Mouse (Mus musculus) myocyte (in vitro differentiated cells): ENCODE measurements around the gene Klrb1c. TPM values are rescaled to one million over a fixed set of nuclear protein-coding genes. Genes with fewer than 3 reads are reported as not detected.
"Not testable (repeated sequence)": the region's sequence is repeated elsewhere in the genome, so short reads cannot be mapped to it uniquely, and the experiment has no call there.

Experiments
- H3K27me3 ChIP-seq: one replicate; pipeline ENCODE4 v1.6.1; 2011; ENCODE audit not compliant: control insufficient read depth, insufficient read depth, insufficient read length
- H3K36me3 ChIP-seq: one replicate; pipeline ENCODE4 v1.6.1; 2011; ENCODE audit not compliant: control insufficient read depth, insufficient read depth
- H3K4me2 ChIP-seq: one replicate; pipeline ENCODE4 v1.6.1; 2011; ENCODE audit warnings: low read depth, control low read depth
- H3K4me3 ChIP-seq: one replicate; pipeline ENCODE4 v1.5.1; 2011; ENCODE audit warnings: mild to moderate bottlenecking, control low read depth, moderate library complexity
- H3K79me2 ChIP-seq: one replicate; pipeline ENCODE4 v1.6.1; 2011; ENCODE audit not compliant: control insufficient read depth, insufficient read depth
- H3ac ChIP-seq: one replicate; pipeline ENCODE4 v1.6.1; 2011; ENCODE audit not compliant: control insufficient read depth, insufficient read length
- CEBPB ChIP-seq: IDR thresholded peaks from 2 replicates; pipeline ENCODE4 v1.6.1; 2011; ENCODE audit warnings: mild to moderate bottlenecking, moderate library complexity; ENCODE audit not compliant: poor library complexity, insufficient read depth, severe bottlenecking
- E2F4 ChIP-seq: IDR thresholded peaks from one replicate; pipeline ENCODE4 v1.6.1; 2011; ENCODE audit warnings: mild to moderate bottlenecking, control low read depth, moderate library complexity; ENCODE audit not compliant: insufficient read depth
- MAX ChIP-seq: IDR thresholded peaks from one replicate; pipeline ENCODE4 v1.6.1; 2011; ENCODE audit warnings: low read depth, mild to moderate bottlenecking, control low read depth
- MYOD1 ChIP-seq, 3 experiments: IDR thresholded peaks; one replicate each; pipeline ENCODE4 v1.6.1; 2011; ENCODE audit warnings: control low read depth in 2 of 3, low read depth in 2 of 3, mild to moderate bottlenecking in 2 of 3, moderate library complexity in 1 of 3; ENCODE audit not compliant: insufficient read length in 2 of 3, control insufficient read depth in 1 of 3
- MYOG ChIP-seq, 3 experiments: IDR thresholded peaks; one replicate each; pipeline ENCODE4 v1.6.1; 2011; ENCODE audit warnings: control low read depth in 2 of 3, low read depth in 2 of 3, mild to moderate bottlenecking in 2 of 3; ENCODE audit not compliant: insufficient read length in 2 of 3, control insufficient read depth in 1 of 3, insufficient read depth in 1 of 3
- POLR2A ChIP-seq: IDR thresholded peaks from one replicate; pipeline ENCODE4 v1.6.1; 2011; ENCODE audit warnings: low read depth, mild to moderate bottlenecking, control low read depth, moderate library complexity; ENCODE audit not compliant: insufficient read length
- POLR2AphosphoS2 ChIP-seq: IDR thresholded peaks from one replicate; pipeline ENCODE4 v1.6.1; 2011; ENCODE audit warnings: low read depth, control low read depth; ENCODE audit not compliant: insufficient read length
- REST ChIP-seq: IDR thresholded peaks from one replicate; pipeline ENCODE4 v1.6.1; 2011; ENCODE audit warnings: mild to moderate bottlenecking, control low read depth, moderate library complexity; ENCODE audit not compliant: insufficient read depth, insufficient read length
- SRF ChIP-seq: IDR thresholded peaks from one replicate; pipeline ENCODE4 v1.6.1; 2011; ENCODE audit warnings: low read depth; ENCODE audit not compliant: control insufficient read depth, insufficient read length
- TCF12 ChIP-seq: IDR thresholded peaks from one replicate; pipeline ENCODE4 v1.6.1; 2011; ENCODE audit warnings: mild to moderate bottlenecking, control low read depth; ENCODE audit not compliant: poor library complexity, insufficient read depth, severe bottlenecking
- TCF3 ChIP-seq: IDR thresholded peaks from one replicate; pipeline ENCODE4 v1.6.1; 2011; ENCODE audit warnings: low read depth, control low read depth; ENCODE audit not compliant: insufficient read length
- USF1 ChIP-seq: IDR thresholded peaks from one replicate; pipeline ENCODE4 v1.6.1; 2011; ENCODE audit warnings: low read depth, mild to moderate bottlenecking, control low read depth, moderate library complexity
- polyA plus RNA-seq: library from polyadenylated mRNA; unstranded; fragments of >200 nt; fragmentation: generic; extraction: Trizol; gene quantifications from one replicate; pipeline ENCODE4 v1.2.1, GENCODE M21; 2012; ENCODE audit warnings: missing spikeins

Gene Klrb1c
- polyA plus RNA-seq, 1 experiment: not detected

GRCm38 (mm10) chr6:128799144-128799895, 10.3 kb upstream of the Klrb1c start:
- Histone ChIP-seq H3ac (peak overlapping the region; percentile 58), H3K4me2 (peak overlapping the region; percentile 83), H3K4me3 (peak overlapping the region; percentile 72)
- H3K36me3 ChIP-seq, H3K27me3 ChIP-seq, H3K79me2 ChIP-seq: not testable (repeated sequence)
- TF ChIP-seq POLR2AphosphoS2: peak; percentile 21

GRCm38 (mm10) chr6:128798772-128799143, 9.7 kb upstream of the Klrb1c start:
- H3ac ChIP-seq: peak overlapping the region; percentile 58
- peak overlapping the region; percentile 72 for H3K4me3 ChIP-seq
- peak overlapping the region; percentile 75 for H3K4me2 ChIP-seq
- not testable (repeated sequence) for H3K36me3 ChIP-seq, H3K79me2 ChIP-seq, H3K27me3 ChIP-seq
- peak; percentile 40 for TF ChIP-seq E2F4

- H3K27me3 ChIP-seq: no peaks in the 10 kb centered on the region
- H3K4me2 ChIP-seq: peak overlapping the region; percentile 75
- no peaks in the 10 kb centered on the region for H3K79me2 ChIP-seq
- no peaks in the 10 kb centered on the region for H3K36me3 ChIP-seq
- H3ac ChIP-seq: peak overlapping the region; percentile 58
- H3K4me3 ChIP-seq: peak overlapping the region; percentile 72
- no peak for TF ChIP-seq MAX
- no peak for TF ChIP-seq MYOG (IDR thresholded peaks at IDR 0.05; ENCODE audit: control insufficient read depth in 1 of 3, insufficient read depth in 1 of 3, insufficient read length in 2 of 3, low read depth in 2 of 3)
- TF ChIP-seq REST: no peak
- no peak for TF ChIP-seq SRF
- TF ChIP-seq E2F4: no peak
- no peak for TF ChIP-seq POLR2A
- no peak for TF ChIP-seq POLR2AphosphoS2
- no peak for TF ChIP-seq TCF12
- no peak for TF ChIP-seq MYOD1 (IDR thresholded peaks at IDR 0.05; ENCODE audit: control insufficient read depth in 1 of 3, insufficient read length in 2 of 3, low read depth in 2 of 3)
- TF ChIP-seq USF1: no peak
Observed at GRCm38 (mm10) chr6:128797936-128798771, 9.1 kb upstream of the Klrb1c start.

GRCm38 (mm10) chr6:128797185-128797905, 8.3 kb upstream of the Klrb1c start:
- TF ChIP-seq TCF3: no peak
- TF ChIP-seq REST: no peak
- TF ChIP-seq USF1: no peak
- no peak for TF ChIP-seq CEBPB
- no peak for TF ChIP-seq MYOG (IDR thresholded peaks at IDR 0.05; ENCODE audit: control insufficient read depth in 1 of 3, insufficient read depth in 1 of 3, insufficient read length in 2 of 3, low read depth in 2 of 3)
- TF ChIP-seq SRF: no peak
- TF ChIP-seq TCF12: no peak
- TF ChIP-seq POLR2AphosphoS2: no peak
- no peak overlapping the region for H3ac ChIP-seq
- no peak overlapping the region for H3K4me2 ChIP-seq
- no peak overlapping the region for H3K4me3 ChIP-seq
- no peaks in the 10 kb centered on the region for H3K36me3 ChIP-seq
- no peaks in the 10 kb centered on the region for H3K79me2 ChIP-seq
- no peaks in the 10 kb centered on the region for H3K27me3 ChIP-seq

- Histone ChIP-seq H3K4me2 (no peak overlapping the region), H3ac (no peak overlapping the region), H3K27me3 (no peaks in the 10 kb centered on the region), H3K79me2 (no peaks in the 10 kb centered on the region), H3K4me3 (no peak overlapping the region), H3K36me3 (no peaks in the 10 kb centered on the region)
- TF ChIP-seq REST: no peak
- TF ChIP-seq MYOG (IDR thresholded peaks at IDR 0.05; ENCODE audit: control insufficient read depth in 1 of 3, insufficient read depth in 1 of 3, insufficient read length in 2 of 3, low read depth in 2 of 3): no peak
- TF ChIP-seq TCF3: no peak
- TF ChIP-seq E2F4: no peak
- no peak for TF ChIP-seq POLR2A
- no peak for TF ChIP-seq SRF
- TF ChIP-seq MAX: no peak
- TF ChIP-seq MYOD1 (IDR thresholded peaks at IDR 0.05; ENCODE audit: control insufficient read depth in 1 of 3, insufficient read length in 2 of 3, low read depth in 2 of 3): no peak
- TF ChIP-seq POLR2AphosphoS2: no peak
- TF ChIP-seq CEBPB: no peak
- no peak for TF ChIP-seq TCF12
- no peak for TF ChIP-seq USF1
Observed at GRCm38 (mm10) chr6:128796321-128796955, 7.4 kb upstream of the Klrb1c start.
